Mouse (Mus musculus) gonadal fat pad, adult 2 months (tissue): Measurements from ENCODE around the gene Ptdss2. TPM values are rescaled to one million over a fixed set of nuclear protein-coding genes. Genes with fewer than 3 reads are reported as not detected.
A peak's percentile ranks its signal among the peaks of the same experiment; 100 is the strongest.

Experiments
- DNase-seq: peaks from one replicate; pipeline ENCODE4 v3.0.0-alpha.2; 2012; ENCODE audit warnings: low read depth
- polyA plus RNA-seq: library from polyadenylated mRNA; depleted of rRNA; stranded (reverse); fragments of >200 nt; gene quantifications from 2 replicates; pipeline ENCODE4 v1.2.3, GENCODE M21; 2012

Ptdss2 gene
- polyA plus RNA-seq, 1 experiment, result 42.3 TPM

- peak; percentile 89 for DNase-seq
These were observed 721 bp downstream of the Ptdss2 start for GRCm38 (mm10) chr7:141122689-141123516.

GRCm38 (mm10) chr7:141123517-141123856 lies 1.3 kb downstream of the Ptdss2 start:
- no peak for DNase-seq

DNA sequence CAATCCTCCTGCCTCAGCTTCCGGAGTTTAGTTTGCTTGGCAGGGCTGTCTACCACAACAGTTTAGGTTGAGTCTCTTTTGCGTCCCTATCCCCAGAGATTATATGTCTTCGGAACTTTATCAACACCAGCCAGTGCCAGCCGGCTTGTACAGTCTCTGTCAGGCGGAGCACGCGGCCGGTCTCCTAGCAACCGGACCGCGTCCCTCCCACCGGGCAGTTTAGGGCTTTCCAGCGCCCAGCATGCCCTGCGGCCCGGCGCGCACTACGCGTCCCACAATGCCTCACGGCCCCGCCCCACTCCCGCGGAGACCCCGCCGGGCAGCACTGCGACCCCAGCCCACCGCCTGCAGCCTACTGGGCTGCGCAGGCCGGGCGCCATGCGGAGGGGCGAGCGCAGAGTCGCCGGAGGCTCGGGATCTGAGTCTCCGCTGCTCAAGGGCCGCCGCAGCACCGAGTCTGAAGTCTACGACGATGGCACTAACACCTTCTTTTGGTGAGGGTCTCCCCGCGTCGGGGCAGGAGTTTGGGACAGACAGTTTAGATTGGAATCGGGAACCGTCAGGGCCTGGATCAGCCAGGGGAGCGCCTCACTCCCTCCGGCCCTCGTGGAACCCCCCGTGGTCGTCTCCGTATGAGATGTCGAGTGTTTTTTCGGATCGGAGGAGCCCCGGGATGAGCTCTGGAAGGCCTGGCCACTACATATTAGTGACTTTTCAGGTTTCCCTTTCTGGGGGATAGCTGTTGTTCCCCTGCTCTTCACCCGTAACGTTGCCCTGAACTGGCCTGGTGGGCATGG lies 9.0 kb downstream of the Ptdss2 start:
- no peak for DNase-seq

- DNase-seq, result no peak
These were observed 9.9 kb downstream of the Ptdss2 start for GRCm38 (mm10) chr7:141131904-141132755.

GRCm38 (mm10) chr7:141141326-141141725 lies 19.1 kb downstream of the Ptdss2 start:
- no peak for DNase-seq

DNA sequence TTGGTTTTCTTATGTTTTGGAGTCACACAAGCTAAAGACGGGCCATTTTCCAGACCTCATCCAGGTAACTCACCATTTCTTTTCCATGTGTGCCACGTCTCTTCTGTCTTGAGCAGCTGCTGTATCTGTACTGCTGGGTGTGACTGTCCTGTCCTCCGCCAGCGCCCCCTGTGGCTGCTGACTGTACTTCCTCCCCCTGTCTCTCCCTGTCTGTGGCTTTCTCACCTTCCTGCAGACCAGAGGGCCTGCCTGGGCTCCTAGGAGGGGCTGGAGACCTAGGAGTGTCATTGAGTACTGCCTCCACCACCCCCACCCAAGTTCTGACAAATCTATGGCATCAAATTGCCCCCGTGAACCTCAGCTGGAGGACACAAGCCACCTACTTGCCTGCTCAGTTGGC lies 20.9 kb downstream of the Ptdss2 start:
- DNase-seq, result no peak

GRCm38 (mm10) chr7:141143861-141144260 lies 21.7 kb downstream of the Ptdss2 start:
- DNase-seq, result no peak

- DNase-seq, result no peak
These were observed 22.5 kb downstream of the Ptdss2 start for GRCm38 (mm10) chr7:141144650-141145049.

- no peak for DNase-seq
These were observed 23.2 kb downstream of the Ptdss2 start for GRCm38 (mm10) chr7:141145403-141145802.

DNA sequence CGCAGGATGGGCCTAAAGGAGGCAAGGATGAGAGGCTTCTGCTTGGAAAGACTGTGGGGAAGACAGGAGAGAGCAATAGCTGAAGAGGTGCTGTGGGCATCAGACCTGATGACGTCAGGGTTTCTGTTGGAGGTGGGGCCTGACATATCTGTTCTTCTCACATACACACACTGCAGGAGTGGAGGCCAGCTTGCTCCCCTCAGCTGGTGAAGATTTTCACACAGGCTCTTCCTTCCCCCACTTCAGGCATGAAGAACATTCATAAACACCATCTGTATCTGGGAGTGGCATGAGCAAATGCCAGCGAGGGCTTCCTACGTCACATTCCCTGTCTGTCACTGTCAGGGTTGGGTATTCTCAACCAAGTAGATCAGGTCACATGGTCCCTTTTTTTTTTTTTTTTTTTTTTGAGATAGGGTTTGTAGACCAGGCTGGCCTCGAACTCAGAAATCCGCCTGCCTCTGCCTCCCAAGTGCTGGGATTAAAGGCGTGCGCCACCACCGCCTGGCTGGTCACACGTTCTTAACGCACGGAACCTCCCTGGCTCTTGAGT lies 23.9 kb downstream of the Ptdss2 start:
- no peak for DNase-seq

GRCm38 (mm10) chr7:141147044-141147443 lies 24.9 kb downstream of the Ptdss2 start:
- DNase-seq, result no peak

DNA sequence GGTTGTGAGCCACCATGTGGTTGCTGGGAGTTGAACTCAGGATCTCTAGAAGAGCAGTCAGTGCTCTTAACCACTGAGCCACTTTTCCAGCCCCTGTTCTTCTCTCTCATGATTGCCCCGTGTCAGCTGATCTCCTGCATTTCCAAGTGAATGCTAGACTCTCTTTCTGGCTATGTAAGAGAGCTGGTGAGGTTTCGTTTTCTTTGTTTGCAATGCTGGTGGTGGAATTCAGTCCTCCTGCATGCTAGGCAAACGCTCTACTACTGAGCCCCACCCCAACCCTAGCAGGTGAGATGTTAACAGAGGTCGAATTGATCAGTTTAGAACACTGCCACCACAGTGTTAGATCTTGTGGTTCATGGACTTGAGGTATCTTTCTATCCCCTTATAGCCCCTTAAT lies 26.5 kb downstream of the Ptdss2 start:
- no peak for DNase-seq

GRCm38 (mm10) chr7:141155362-141155761 lies 33.2 kb downstream of the Ptdss2 start:
- no peak for DNase-seq

GRCm38 (mm10) chr7:141164397-141164796 lies 42.2 kb downstream of the Ptdss2 start:
- DNase-seq, result no peak

GRCm38 (mm10) chr7:141164850-141165249 lies 42.7 kb downstream of the Ptdss2 start:
- DNase-seq, result no peak

DNA sequence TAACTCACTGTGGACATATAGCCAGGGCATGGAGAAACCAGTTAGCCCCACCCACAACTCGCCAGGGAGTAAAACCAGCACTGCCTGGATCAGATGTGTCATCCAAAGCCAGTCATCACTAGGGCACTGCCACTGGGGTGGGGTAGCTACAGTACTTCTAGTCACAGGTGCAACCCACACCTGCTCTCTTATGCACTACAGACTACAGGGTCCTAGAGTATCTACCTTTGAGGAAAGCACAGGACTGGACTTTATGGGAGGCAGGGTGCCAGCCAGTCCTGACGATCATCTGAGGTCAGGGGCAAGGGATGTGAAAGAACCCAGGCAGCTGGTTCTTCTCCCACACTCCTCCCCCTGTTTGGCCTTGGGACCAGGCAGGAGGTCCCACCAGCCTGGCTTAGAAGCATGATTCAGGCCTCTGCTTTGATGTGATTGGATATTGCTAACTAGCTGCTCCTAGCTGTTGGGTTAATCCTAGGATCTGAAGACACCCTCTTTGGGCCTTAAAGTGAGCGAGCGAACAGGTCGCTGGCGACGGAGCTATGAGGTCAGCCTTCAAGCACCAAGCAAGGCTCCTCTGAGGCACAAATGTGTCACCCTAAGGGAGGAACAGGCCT lies 45.8 kb downstream of the Ptdss2 start:
- no peak for DNase-seq

- no peak for DNase-seq
These were observed 46.4 kb downstream of the Ptdss2 start for GRCm38 (mm10) chr7:141168518-141168953.

DNA sequence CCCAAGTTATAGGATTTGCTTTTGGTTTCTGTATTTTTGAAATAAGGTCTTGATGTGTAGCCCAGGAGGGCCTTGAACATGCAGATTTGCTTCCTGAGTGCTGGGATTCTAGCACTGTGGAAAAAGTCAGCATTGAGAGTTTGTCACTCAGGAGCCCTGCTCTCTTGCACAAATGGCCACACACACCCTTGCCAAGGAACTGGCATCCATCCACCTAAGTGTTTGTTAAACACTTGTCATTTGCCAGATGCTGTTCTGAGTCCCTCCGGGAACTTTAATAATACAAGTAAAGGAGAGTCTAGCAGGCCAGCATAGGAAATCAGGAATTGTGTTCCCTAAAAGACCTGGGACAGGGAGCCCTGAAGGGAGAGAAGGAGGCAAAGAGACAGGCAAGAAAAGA lies 47.1 kb downstream of the Ptdss2 start:
- DNase-seq, result no peak

GRCm38 (mm10) chr7:141169866-141170265 lies 47.7 kb downstream of the Ptdss2 start:
- no peak for DNase-seq

DNA sequence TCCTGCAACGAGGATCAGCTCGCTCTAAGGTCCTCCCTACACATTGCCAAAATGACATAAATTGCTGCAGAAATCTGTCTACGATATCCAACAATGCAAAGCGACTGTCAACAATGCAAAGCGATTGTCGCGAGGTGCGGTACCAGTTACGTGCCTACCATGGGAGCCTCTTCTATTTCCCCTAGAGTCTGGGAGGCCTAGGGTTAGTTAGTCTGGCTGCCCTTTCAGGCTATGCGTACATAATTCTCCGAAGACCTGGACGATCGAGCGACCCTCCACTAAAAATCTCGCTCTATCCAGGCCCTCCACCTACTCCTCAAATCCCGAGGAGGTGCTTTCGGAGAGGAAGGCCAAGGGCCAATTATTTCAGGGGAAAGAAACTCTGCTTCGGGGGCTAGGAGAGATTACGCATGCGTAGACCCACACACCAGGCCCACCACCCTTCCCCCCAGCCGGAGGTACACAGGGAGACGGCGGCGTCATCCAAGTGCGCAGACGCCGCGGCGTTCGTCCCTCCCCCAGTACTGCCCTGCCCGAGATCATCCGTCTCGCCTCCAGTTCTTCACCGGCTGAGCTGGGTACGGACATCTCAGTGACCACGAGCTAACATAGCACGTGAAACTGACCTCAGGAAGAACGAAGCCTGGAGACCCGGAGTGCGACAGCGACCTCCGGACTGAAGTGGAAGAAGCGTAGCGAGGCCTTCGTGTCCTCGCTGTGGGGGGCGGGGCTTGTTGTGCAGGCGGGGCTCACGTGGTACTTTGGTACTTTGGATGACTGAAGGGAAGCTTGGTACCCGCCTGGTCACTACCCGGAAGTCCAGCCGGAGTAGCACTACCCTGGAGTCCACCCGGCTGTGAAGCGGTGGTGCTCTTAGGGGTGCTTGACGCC lies 50.2 kb downstream of the Ptdss2 start, which contains the start of gene Rnh1:
Rnh1 (minus strand) TSS at position 742 of the 891 bp plus-strand sequence.
- no peak for DNase-seq
